Mouse (Mus musculus): Measurements from ENCODE around the gene Trim15.

- TF ChIP-seq ZNF384 (IDR thresholded peaks at IDR 0.05; ENCODE audit: low read depth, low read length) (no peak), MAFK (IDR thresholded peaks at IDR 0.05; ENCODE audit: insufficient read depth, low read depth, low read length) (no peak), CHD2 (IDR thresholded peaks at IDR 0.05; ENCODE audit: low read depth, low read length) (no peak), ZC3H11A (IDR thresholded peaks at IDR 0.05; ENCODE audit: borderline replicate concordance, low read depth, low read length) (no peak)
Observed at GRCm38 (mm10) chr17:36844725-36845124, 22.3 kb downstream of the Trim15 start.
